Mouse (Mus musculus) heart, embryonic 13.5 days (tissue): ENCODE measurements around the gene Dnaja3. TPM values are rescaled to one million over a fixed set of nuclear protein-coding genes. Genes with fewer than 3 reads are reported as not detected.

Source experiments
- ATAC-seq: fragments of 200-750 bp; cut with Nextera tagmentation; 2 replicates; pipeline ENCODE4 v1.8.0; 2017; ENCODE audit warnings: moderate TSS enrichment; ENCODE audit not compliant: insufficient number of reproducible peaks, low FRiP score, low TSS enrichment; ENCODE audit errors: extremely low read depth
- H3K27ac ChIP-seq: fragments of 300-500 bp; sonication (generic); replicated peaks from 2 replicates; pipeline ENCODE4 v1.5.1; 2015; ENCODE audit warnings: moderate library complexity, mild to moderate bottlenecking, inconsistent platforms
- H3K27me3 ChIP-seq: fragments of 300-500 bp; sonication (generic); replicated peaks from 2 replicates; pipeline ENCODE4 v1.6.1; 2015; ENCODE audit warnings: mild to moderate bottlenecking, inconsistent platforms
- H3K36me3 ChIP-seq: fragments of 300-500 bp; sonication (generic); 2 replicates; pipeline ENCODE4 v1.6.1; 2015; ENCODE audit warnings: mild to moderate bottlenecking, inconsistent platforms
- H3K4me1 ChIP-seq: fragments of 300-500 bp; sonication (generic); 2 replicates; pipeline ENCODE4 v1.6.1; 2015; ENCODE audit warnings: inconsistent platforms
- H3K4me2 ChIP-seq: fragments of 300-500 bp; sonication (generic); 2 replicates; pipeline ENCODE4 v1.6.1; 2015; ENCODE audit warnings: inconsistent platforms, mild to moderate bottlenecking, moderate library complexity
- H3K4me3 ChIP-seq: fragments of 300-500 bp; sonication (generic); 2 replicates; pipeline ENCODE4 v1.5.1; 2015; ENCODE audit warnings: moderate library complexity, mild to moderate bottlenecking, inconsistent platforms
- H3K9ac ChIP-seq: fragments of 300-500 bp; sonication (generic); 2 replicates; pipeline ENCODE4 v1.6.1; 2015; ENCODE audit warnings: inconsistent platforms, mild to moderate bottlenecking, moderate library complexity
- H3K9me3 ChIP-seq: fragments of 300-500 bp; sonication (generic); 2 replicates; pipeline ENCODE4 v1.6.1; 2016; ENCODE audit warnings: inconsistent platforms
- WGBS: fragments of 180-500 bp; shearing (Covaris S2); methylation state at CpG from one replicate; pipeline ENCODE4 v1.1.7; 2015; ENCODE audit warnings: mixed read lengths; 5-methylcytosine and 5-hydroxymethylcytosine counted together
- polyA plus RNA-seq: library from polyadenylated mRNA; unstranded; fragments of >200 nt; fragmentation: Nextera tagmentation; extraction: Ambion mirVana; gene quantifications from 2 replicates; pipeline ENCODE4 v1.2.1, GENCODE M21; 2015

Gene Dnaja3
- polyA plus RNA-seq, 1 experiment from 2014 or later = 65.6 TPM

DNA sequence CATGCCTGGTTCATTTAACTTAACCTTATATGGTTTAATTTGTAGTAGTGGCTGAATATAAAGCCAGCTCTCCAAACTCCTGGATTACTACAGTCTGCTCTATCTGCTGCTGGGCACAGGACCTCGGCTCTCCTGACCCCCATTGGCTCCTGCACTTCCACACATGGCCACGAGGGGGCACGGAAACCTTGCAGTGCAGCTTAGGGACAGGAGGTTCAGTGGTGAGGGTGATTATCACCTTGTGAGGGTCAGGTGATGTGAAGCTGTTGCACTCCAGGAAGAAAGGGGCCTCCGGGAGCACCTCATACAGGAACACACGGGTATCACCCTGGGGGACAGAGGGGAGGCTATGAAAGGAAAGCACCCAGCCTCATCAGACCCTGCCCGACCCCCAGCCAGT is 9.8 kb upstream of the Dnaja3 start:
- H3K27ac ChIP-seq = no peak overlapping the region
- 20% methylated on average over 6 of the region's 6 CpGs for WGBS
- H3K36me3 ChIP-seq = peaks cover 21% of the 10 kb centered on the region
- no peaks in the 10 kb centered on the region for H3K27me3 ChIP-seq
- H3K9ac ChIP-seq = no peak overlapping the region
- peaks cover 27% of the 10 kb centered on the region for H3K4me1 ChIP-seq
- no peak for ATAC-seq
- H3K4me3 ChIP-seq = no peak overlapping the region
- no peak overlapping the region for H3K4me2 ChIP-seq
- H3K9me3 ChIP-seq = no peaks in the 10 kb centered on the region

GRCm38 (mm10) chr16:4632050-4632449 is 7.7 kb upstream of the Dnaja3 start:
- no peaks in the 10 kb centered on the region for H3K27me3 ChIP-seq
- WGBS = 47% methylated on average over 7 of the region's 7 CpGs
- no peak overlapping the region for H3K27ac ChIP-seq
- no peak overlapping the region for H3K9ac ChIP-seq
- H3K4me3 ChIP-seq = no peak overlapping the region
- H3K4me1 ChIP-seq = peaks cover 35% of the 10 kb centered on the region
- H3K9me3 ChIP-seq = no peaks in the 10 kb centered on the region
- H3K4me2 ChIP-seq = no peak overlapping the region
- H3K36me3 ChIP-seq = peaks cover 16% of the 10 kb centered on the region
- ATAC-seq = no peak

DNA sequence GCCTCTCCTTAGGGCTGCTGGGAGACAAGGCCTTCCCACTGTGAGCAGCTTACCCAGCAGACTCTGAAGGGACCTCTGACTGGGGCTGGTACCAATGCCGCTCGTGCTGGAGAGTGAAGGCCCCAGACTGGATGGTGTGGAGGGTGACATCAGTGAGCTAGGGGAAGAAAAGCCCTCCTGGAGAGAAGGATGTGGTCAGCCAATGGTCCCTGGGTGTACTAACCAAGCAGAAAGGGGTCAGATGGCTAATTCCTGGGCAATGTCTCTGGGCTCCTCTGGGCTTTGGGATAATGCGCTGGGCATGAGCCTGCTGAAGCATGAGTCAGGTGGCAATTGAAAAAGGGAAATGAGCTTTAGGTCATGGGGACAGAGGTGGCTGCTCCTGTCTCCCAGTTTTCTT is 6.1 kb upstream of the Dnaja3 start:
- Histone ChIP-seq H3K4me3 (no peak overlapping the region), H3K36me3 (peaks cover 7% of the 10 kb centered on the region), H3K27me3 (no peaks in the 10 kb centered on the region), H3K4me1 (peaks cover 29% of the 10 kb centered on the region), H3K9ac (no peak overlapping the region), H3K4me2 (no peak overlapping the region), H3K27ac (no peak overlapping the region), H3K9me3 (no peaks in the 10 kb centered on the region)
- WGBS = 90% methylated on average over 3 of the region's 3 CpGs
- no peak for ATAC-seq

DNA sequence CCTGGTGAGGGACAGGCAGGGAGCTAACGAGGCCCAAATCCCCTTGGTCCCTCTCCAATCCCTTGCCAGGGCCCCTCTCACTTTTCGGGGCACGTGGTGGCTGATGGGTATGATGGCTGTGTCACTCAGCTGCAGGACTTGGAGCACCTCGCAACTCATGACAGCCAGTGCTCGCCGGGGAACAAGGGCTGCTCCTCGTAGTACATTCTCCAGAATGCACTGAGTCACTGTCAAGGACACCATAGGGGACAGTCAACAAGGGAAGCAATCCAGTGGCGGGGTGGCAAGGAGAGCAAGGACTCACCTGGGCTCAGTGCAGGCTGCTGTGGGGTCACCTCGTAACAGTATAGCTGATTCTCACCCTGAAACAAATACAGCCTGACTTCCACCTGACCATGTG is 5.1 kb upstream of the Dnaja3 start:
- H3K9ac ChIP-seq = peak overlapping the region; percentile 40; the same call in 1 of the 2 replicates
- no peak overlapping the region for H3K4me3 ChIP-seq
- WGBS = 60% methylated on average over 9 of the region's 9 CpGs
- no peaks in the 10 kb centered on the region for H3K27me3 ChIP-seq
- H3K36me3 ChIP-seq = peaks cover 7% of the 10 kb centered on the region
- 0 out of 2 replicates have a peak overlapping the region, but pooled peaks have one; percentile 42 for H3K27ac ChIP-seq
- no peak overlapping the region for H3K4me2 ChIP-seq
- ATAC-seq = no peak
- H3K4me1 ChIP-seq = peaks cover 39% of the 10 kb centered on the region
- H3K9me3 ChIP-seq = no peaks in the 10 kb centered on the region

GRCm38 (mm10) chr16:4635760-4636159 is 4.0 kb upstream of the Dnaja3 start:
- Histone ChIP-seq H3K4me2 (no peak overlapping the region), H3K27me3 (no peaks in the 10 kb centered on the region), H3K9ac (peak overlapping the region; percentile 13; the same call in 1 of the 2 replicates), H3K9me3 (no peaks in the 10 kb centered on the region), H3K27ac (no peak overlapping the region), H3K4me3 (no peak overlapping the region), H3K36me3 (peaks cover 7% of the 10 kb centered on the region), H3K4me1 (peaks cover 44% of the 10 kb centered on the region)
- no peak for ATAC-seq
- 51% methylated on average over 4 of the region's 4 CpGs for WGBS

DNA sequence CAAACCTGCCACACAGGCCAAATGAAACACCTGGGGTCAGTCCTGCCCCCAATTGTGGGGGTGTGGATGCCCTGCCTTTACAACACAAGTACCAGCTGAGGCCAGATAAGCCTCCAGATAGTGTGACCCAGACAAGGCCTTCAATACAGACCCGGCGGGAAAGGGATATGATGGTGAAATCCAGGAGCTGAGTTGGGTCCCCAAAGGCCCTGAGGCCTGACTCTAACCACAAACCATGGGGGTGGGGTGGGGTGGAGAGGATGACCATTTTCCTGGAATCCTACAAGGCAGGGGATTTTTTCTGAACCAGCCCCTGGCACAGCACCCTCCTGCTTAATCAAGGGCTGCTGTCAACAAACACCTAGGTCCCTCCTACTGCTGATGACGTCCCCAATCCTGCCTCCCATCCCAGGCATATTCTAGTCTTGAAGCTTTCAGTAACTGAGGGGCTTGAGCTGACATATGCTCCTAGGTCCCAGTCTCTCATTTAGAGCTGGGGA is 848 bp upstream of the Dnaja3 start:
- H3K36me3 ChIP-seq = peaks cover 5% of the 10 kb centered on the region; the same call in 1 of the 2 replicates
- no peak overlapping the region for H3K27ac ChIP-seq
- peaks cover 75% of the 10 kb centered on the region for H3K4me1 ChIP-seq
- 0 out of 2 replicates have a peak overlapping the region, but pooled peaks have one; percentile 82 for H3K4me2 ChIP-seq
- H3K27me3 ChIP-seq = no peaks in the 10 kb centered on the region
- H3K9me3 ChIP-seq = no peaks in the 10 kb centered on the region
- H3K4me3 ChIP-seq = no peak overlapping the region
- WGBS = 57% methylated on average over 3 of the region's 3 CpGs
- ATAC-seq = no peak
- no peak overlapping the region for H3K9ac ChIP-seq

GRCm38 (mm10) chr16:4640267-4641005 is 647 bp downstream of the Dnaja3 start:
- H3K4me2 ChIP-seq = peak overlapping the region; percentile 82
- H3K27ac ChIP-seq = peak overlapping the region; percentile 92
- WGBS = 7% methylated on average over 17 of the region's 17 CpGs
- H3K9me3 ChIP-seq = no peaks in the 10 kb centered on the region
- H3K36me3 ChIP-seq = peaks cover 9% of the 10 kb centered on the region
- peak overlapping the region; percentile 90 for H3K9ac ChIP-seq
- peaks cover 75% of the 10 kb centered on the region for H3K4me1 ChIP-seq
- H3K4me3 ChIP-seq = peak overlapping the region; percentile 70
- no peak for ATAC-seq
- no peaks in the 10 kb centered on the region for H3K27me3 ChIP-seq

GRCm38 (mm10) chr16:4641119-4641838 is 1.5 kb downstream of the Dnaja3 start:
- no peak for ATAC-seq
- Histone ChIP-seq H3K9ac (peak overlapping the region; percentile 90), H3K4me3 (peak overlapping the region; percentile 70), H3K36me3 (peaks cover 12% of the 10 kb centered on the region), H3K27ac (peak overlapping the region; percentile 92), H3K4me2 (peak overlapping the region; percentile 82), H3K9me3 (no peaks in the 10 kb centered on the region), H3K4me1 (peaks cover 75% of the 10 kb centered on the region), H3K27me3 (no peaks in the 10 kb centered on the region)
- 19% methylated on average over 3 of the region's 3 CpGs for WGBS

DNA sequence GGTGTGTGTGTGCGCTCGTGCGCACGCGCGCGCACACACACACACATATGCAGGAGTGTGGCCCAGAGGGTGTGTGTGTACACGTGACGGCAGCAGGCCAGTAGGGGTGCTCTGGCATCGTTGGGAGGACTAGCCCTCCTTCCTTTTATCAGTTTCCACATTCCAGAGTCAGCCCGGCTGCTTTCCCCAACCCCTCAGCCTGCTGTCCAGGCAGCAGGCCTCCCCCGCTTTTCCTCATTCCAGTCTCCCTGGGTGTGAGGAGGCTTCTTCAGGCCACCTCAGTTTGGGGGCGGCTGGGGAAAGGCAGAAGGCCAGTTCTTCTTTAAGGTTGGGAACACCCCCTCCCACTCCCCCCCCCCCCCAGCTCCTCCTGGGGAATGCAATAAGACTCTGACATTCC is 2.4 kb downstream of the Dnaja3 start:
- ATAC-seq = peak; percentile 31; the same call in 1 of the 2 replicates
- WGBS = 13% methylated on average over 13 of the region's 13 CpGs

DNA sequence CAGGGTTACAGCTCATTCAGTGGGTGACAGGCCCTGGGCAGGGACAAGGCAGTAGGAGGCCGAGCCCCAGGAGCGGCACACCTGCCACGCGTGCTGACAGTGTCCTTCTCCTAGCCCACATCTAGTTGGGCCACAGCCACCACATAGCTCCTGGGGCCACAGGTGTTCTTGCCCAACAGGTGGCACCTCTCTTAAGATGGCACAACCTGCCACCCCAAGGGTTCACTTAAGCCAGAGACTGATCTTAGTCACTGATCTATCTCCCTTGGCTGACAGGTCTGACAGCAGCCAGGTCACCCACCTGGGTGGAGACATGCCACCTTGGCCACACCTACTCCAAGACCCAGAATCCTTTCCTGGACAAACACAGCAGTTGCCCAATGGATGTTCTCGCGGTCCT is 3.1 kb downstream of the Dnaja3 start:
- H3K9me3 ChIP-seq = no peaks in the 10 kb centered on the region
- peaks cover 18% of the 10 kb centered on the region for H3K36me3 ChIP-seq
- no peak for ATAC-seq
- peak overlapping the region; percentile 82 for H3K4me2 ChIP-seq
- WGBS = 70% methylated on average over 6 of the region's 6 CpGs
- no peaks in the 10 kb centered on the region for H3K27me3 ChIP-seq
- peak overlapping the region; percentile 92 for H3K27ac ChIP-seq
- H3K4me1 ChIP-seq = peaks cover 89% of the 10 kb centered on the region
- peak overlapping the region; percentile 90 for H3K9ac ChIP-seq
- H3K4me3 ChIP-seq = peak overlapping the region; percentile 70

More for the DNA sequence above, 2.4 kb downstream of the Dnaja3 start:
- Histone ChIP-seq H3K4me3 (peak overlapping the region; percentile 70), H3K27me3 (no peaks in the 10 kb centered on the region), H3K4me1 (peaks cover 82% of the 10 kb centered on the region), H3K9me3 (no peaks in the 10 kb centered on the region), H3K27ac (peak overlapping the region; percentile 92), H3K9ac (peak overlapping the region; percentile 90), H3K36me3 (peaks cover 14% of the 10 kb centered on the region), H3K4me2 (peak overlapping the region; percentile 82)

DNA sequence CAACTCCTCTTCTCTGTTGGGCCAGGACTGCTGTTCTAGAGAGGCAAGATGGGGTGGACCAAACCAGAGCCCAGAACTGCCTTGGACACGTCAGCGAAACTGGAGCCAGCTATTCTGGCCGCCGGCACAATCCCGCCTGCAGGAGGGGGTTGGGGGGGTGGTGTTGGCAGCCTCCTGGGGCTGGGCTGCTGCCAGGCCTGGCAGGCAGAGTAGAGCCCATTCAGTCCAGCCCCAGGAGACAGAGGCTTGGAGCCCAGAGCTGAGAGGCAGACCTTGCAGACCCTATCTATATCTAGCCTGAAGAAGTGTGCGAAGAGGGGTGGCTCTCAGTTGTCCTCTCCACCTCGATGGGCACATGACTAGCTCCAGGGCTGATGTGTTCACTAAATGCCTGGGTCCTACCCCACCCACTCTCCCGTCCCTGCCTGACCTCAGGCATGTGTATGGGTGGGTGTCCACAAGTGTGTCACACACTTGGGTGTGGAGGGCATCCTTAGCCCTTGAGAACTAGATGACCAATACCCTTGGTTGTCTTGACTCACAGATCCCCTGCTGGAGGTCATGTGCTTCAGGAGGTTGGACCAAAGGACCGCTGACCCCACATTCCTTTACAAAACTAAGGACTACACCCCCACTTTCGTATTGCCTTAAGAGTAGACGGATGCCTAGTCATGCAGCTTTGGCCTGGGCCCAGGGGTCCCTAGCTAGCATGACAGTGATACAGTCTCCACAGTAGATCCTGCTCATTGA is 4.1 kb downstream of the Dnaja3 start:
- peak overlapping the region; percentile 90; the same call in 1 of the 2 replicates for H3K9ac ChIP-seq
- peaks cover 92% of the 10 kb centered on the region for H3K4me1 ChIP-seq
- no peak overlapping the region for H3K4me3 ChIP-seq
- WGBS = 36% methylated on average over 11 of the region's 11 CpGs
- peak overlapping the region; percentile 92 for H3K27ac ChIP-seq
- H3K36me3 ChIP-seq = peaks cover 27% of the 10 kb centered on the region
- H3K4me2 ChIP-seq = peak overlapping the region; percentile 82
- H3K9me3 ChIP-seq = no peaks in the 10 kb centered on the region
- 0 out of 2 replicates have a peak, but pooled peaks have one; percentile 28 for ATAC-seq
- no peaks in the 10 kb centered on the region for H3K27me3 ChIP-seq
